Mouse (Mus musculus) kidney, embryonic 14.5 days (tissue): ENCODE data around the gene Cited4. TPM values are rescaled to one million over a fixed set of nuclear protein-coding genes. Genes with fewer than 3 reads are reported as not detected.
A peak's percentile ranks its signal among the peaks of the same experiment; 100 is the strongest.

Experiments
- ATAC-seq: fragments of 200-750 bp; cut with Nextera tagmentation; 2 replicates; pipeline ENCODE4 v1.8.0; 2017; ENCODE audit warnings: moderate number of reproducible peaks, mild to moderate bottlenecking, moderate TSS enrichment, moderate library complexity; ENCODE audit not compliant: low FRiP score, low TSS enrichment
- H3K27ac ChIP-seq: fragments of 300-500 bp; sonication (generic); 2 replicates; pipeline ENCODE4 v1.5.1; 2014; ENCODE audit warnings: low read depth, mild to moderate bottlenecking, low read length, moderate library complexity, mixed read lengths
- H3K27me3 ChIP-seq: fragments of 300-500 bp; sonication (generic); 2 replicates; pipeline ENCODE4 v1.6.1; 2014; ENCODE audit warnings: mild to moderate bottlenecking, low read length; ENCODE audit not compliant: control insufficient read depth, insufficient read depth
- H3K36me3 ChIP-seq: fragments of 300-500 bp; sonication (generic); 2 replicates; pipeline ENCODE4 v1.6.1; 2014; ENCODE audit warnings: low read length, mixed read lengths; ENCODE audit not compliant: control insufficient read depth, insufficient read depth
- H3K4me1 ChIP-seq: fragments of 300-500 bp; sonication (generic); 2 replicates; pipeline ENCODE4 v1.6.1; 2014; ENCODE audit warnings: low read length, mixed read lengths; ENCODE audit not compliant: control insufficient read depth, insufficient read depth
- H3K4me2 ChIP-seq: fragments of 300-500 bp; sonication (generic); replicated peaks from 2 replicates; pipeline ENCODE4 v1.6.1; 2014; ENCODE audit warnings: low read depth, mild to moderate bottlenecking, low read length
- H3K4me3 ChIP-seq: fragments of 300-500 bp; sonication (generic); 2 replicates; pipeline ENCODE4 v1.5.1; 2014; ENCODE audit warnings: mild to moderate bottlenecking, low read length
- H3K9ac ChIP-seq: fragments of 300-500 bp; sonication (generic); 2 replicates; pipeline ENCODE4 v1.6.1; 2014; ENCODE audit warnings: low read depth, mild to moderate bottlenecking, low read length, moderate library complexity
- H3K9me3 ChIP-seq: fragments of 300-500 bp; sonication (generic); 2 replicates; pipeline ENCODE4 v1.6.1; 2016; ENCODE audit warnings: low read length; ENCODE audit not compliant: control insufficient read depth
- WGBS: fragments of 180-500 bp; shearing (Covaris S2); extraction: QIAGEN DNeasy Blood & Tissue Kit; methylation state at CpG from one replicate; pipeline ENCODE4 v1.1.7; 2014; 5-methylcytosine and 5-hydroxymethylcytosine counted together
- polyA plus RNA-seq: library from polyadenylated mRNA; unstranded; fragments of >200 nt; fragmentation: Nextera tagmentation; extraction: Ambion mirVana; gene quantifications from 2 replicates; pipeline ENCODE4 v1.2.1, GENCODE M21; 2014

Cited4 gene
- polyA plus RNA-seq, 1 experiment from 2014 or later = 11.0 TPM

DNA sequence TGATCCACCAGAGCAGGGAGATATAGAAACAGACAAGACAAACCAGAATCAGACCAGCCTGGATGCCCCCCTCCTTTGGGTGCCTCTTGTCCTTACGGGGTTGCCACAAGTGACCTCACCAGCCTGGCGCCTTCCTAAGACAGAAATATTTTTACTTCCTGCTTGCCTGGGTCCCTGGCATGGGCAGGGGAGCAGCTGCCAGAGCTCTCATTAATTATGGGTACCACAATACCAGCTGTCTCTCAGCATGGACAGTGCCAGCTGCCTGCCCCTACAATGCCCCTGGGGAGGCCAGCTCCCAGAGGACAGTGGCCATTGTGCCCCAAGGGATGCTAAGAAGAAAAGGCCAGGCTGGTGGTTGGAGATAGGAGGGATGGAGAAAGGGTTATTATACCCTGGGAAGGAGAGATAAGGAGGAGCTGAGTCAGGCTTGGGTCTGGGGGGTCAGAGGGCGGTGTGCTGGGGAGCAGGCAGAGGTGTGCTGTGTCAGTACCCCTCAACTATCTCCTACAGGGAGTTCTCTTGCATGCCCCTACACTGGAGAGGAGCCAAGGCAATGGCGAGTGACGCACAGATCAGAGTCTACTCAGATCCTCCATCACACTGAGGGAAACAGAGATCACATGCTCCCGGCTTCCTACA, 47.6 kb downstream of the Cited4 start:
- H3K9me3 ChIP-seq = no peaks in the 10 kb centered on the region
- H3K27me3 ChIP-seq = peaks cover 6% of the 10 kb centered on the region; the same call in 1 of the 2 replicates
- H3K4me1 ChIP-seq = 0 out of 2 replicates have a peak, but pooled peaks cover 8% of the 10 kb centered on the region
- no peak for ATAC-seq
- 82% methylated on average over 6 of the region's 6 CpGs for WGBS
- H3K36me3 ChIP-seq = no peaks in the 10 kb centered on the region
- no peak overlapping the region for H3K4me3 ChIP-seq
- no peak overlapping the region for H3K27ac ChIP-seq
- no peak overlapping the region for H3K4me2 ChIP-seq
- H3K9ac ChIP-seq = no peak overlapping the region

DNA sequence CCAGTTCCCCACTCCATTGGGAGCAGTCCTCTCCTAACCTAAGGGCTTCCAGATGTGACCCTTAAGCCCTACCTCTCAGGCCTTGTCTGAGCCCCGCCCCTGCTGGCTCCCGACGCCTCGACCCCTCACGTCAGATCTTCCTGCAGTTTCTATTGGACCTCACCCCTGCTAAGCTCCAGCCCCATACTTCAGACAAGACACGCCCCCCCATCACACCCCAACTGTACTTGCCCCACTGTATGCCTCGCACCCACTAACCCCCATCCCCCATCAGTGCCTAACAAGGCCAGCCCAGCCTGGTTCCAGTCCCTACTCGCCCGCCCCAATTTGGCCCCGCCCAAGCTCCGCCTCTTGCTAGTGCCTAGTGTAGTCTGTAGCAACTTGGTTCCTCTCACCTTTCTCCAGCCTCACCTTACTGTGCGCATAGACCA, 49.8 kb downstream of the Cited4 start:
- H3K36me3 ChIP-seq = no peaks in the 10 kb centered on the region
- peak overlapping the region; percentile 77 for H3K4me2 ChIP-seq
- 0 out of 2 replicates have a peak, but pooled peaks cover 8% of the 10 kb centered on the region for H3K4me1 ChIP-seq
- no peak overlapping the region for H3K27ac ChIP-seq
- WGBS = under 1% methylated on average over 12 of the region's 12 CpGs
- no peaks in the 10 kb centered on the region for H3K9me3 ChIP-seq
- peak overlapping the region; percentile 29 for H3K4me3 ChIP-seq
- H3K27me3 ChIP-seq = peaks cover 6% of the 10 kb centered on the region; the same call in 1 of the 2 replicates
- H3K9ac ChIP-seq = no peak overlapping the region
- peak; percentile 74 for ATAC-seq

DNA sequence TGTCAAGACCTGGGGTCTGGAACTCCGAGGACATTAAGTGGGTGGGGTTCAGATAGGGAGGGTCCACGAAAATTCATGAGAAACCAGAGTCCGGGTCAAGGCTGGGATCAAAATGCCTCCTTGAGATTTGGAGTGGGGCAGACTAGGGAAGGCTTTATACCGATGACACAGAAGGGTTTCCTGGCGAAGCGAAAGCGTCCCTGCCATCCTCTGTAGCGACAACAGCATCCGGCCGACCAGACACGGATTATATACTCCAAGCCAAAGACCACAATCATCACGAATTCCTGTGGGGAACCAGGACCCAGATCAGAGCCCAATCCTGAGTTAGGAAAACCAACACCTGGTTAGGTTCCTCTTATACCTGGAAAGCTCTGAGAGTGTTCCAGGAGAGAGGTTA, 50.4 kb downstream of the Cited4 start:
- Histone ChIP-seq H3K9me3 (no peaks in the 10 kb centered on the region), H3K4me1 (0 out of 2 replicates have a peak, but pooled peaks cover 8% of the 10 kb centered on the region), H3K9ac (no peak overlapping the region), H3K4me3 (peak overlapping the region; percentile 29), H3K27ac (no peak overlapping the region), H3K4me2 (peak overlapping the region; percentile 77), H3K36me3 (no peaks in the 10 kb centered on the region), H3K27me3 (peaks cover 6% of the 10 kb centered on the region; the same call in 1 of the 2 replicates)
- ATAC-seq = no peak
- WGBS = 16% methylated on average over 12 of the region's 12 CpGs

Other genes with a start within 250 kb of the Cited4 start
- not detected in 2 replicates for gene Slfnl1, start 134.3 kb upstream of the Cited4 start, polyA plus RNA-seq
- 80.5 and 102 TPM in 2 replicates for gene Ctps, start 96.3 kb upstream of the Cited4 start, polyA plus RNA-seq
- gene Gm8439, start 77.8 kb upstream of the Cited4 start, polyA plus RNA-seq = not detected in 2 replicates
- 0.51 and 0.73 TPM in 2 replicates for gene Kcnq4, start 82.0 kb downstream of the Cited4 start, polyA plus RNA-seq
- 106 and 133 TPM in 2 replicates for gene Nfyc, start 165.0 kb downstream of the Cited4 start, polyA plus RNA-seq
- 0.21 and 0.31 TPM in 2 replicates for gene Rims3, start 188.2 kb downstream of the Cited4 start, polyA plus RNA-seq